Mouse (Mus musculus) G1E (cell line): ENCODE data around the gene Tpp1. TPM values are rescaled to one million over a fixed set of nuclear protein-coding genes. Genes with fewer than 3 reads are reported as not detected.
"Not testable (repeated sequence)": the region's sequence is repeated elsewhere in the genome, so short reads cannot be mapped to it uniquely, and the experiment has no call there.

Experiments
- ATAC-seq: 2 replicates; pipeline ENCODE4 v1.8.0; 2016; ENCODE audit warnings: mild to moderate bottlenecking; ENCODE audit not compliant: insufficient number of reproducible peaks, poor library complexity, low FRiP score, severe bottlenecking; ENCODE audit errors: extremely low read depth
- DNase-seq: peaks from one replicate; pipeline ENCODE4 v3.0.0; 2012; ENCODE audit warnings: low spot score
- H3K27me3 ChIP-seq: 2 replicates; pipeline ENCODE4 v1.6.1; 2012; ENCODE audit warnings: mild to moderate bottlenecking, low read length, inconsistent platforms; ENCODE audit not compliant: insufficient read depth
- H3K36me3 ChIP-seq: replicated peaks from 2 replicates; pipeline ENCODE3; 2012; ENCODE audit warnings: mild to moderate bottlenecking, inconsistent platforms
- H3K4me1 ChIP-seq: 2 replicates; pipeline ENCODE4 v1.6.1; 2012; ENCODE audit warnings: low read depth, low read length, inconsistent platforms, mixed read lengths; ENCODE audit not compliant: insufficient read depth
- H3K4me3 ChIP-seq: 2 replicates; pipeline ENCODE4 v1.5.1; 2012; ENCODE audit warnings: low read depth, mild to moderate bottlenecking, inconsistent platforms, low read length, moderate library complexity, mixed read lengths
- H3K9me3 ChIP-seq: replicated peaks from 2 replicates; pipeline ENCODE4 v1.6.1; 2012; ENCODE audit warnings: inconsistent platforms
- CTCF ChIP-seq: IDR thresholded peaks from 2 replicates; pipeline ENCODE4 v1.5.1; 2012; ENCODE audit warnings: low read depth, low read length, inconsistent platforms, mixed read lengths
- GATA1 ChIP-seq: IDR thresholded peaks from 2 replicates; pipeline ENCODE4 v1.6.1; 2012; ENCODE audit warnings: borderline replicate concordance, low read length, inconsistent platforms, mixed read lengths
- GATA2 ChIP-seq: IDR thresholded peaks from 2 replicates; pipeline ENCODE4 v1.6.1; 2012; ENCODE audit warnings: low read depth, low read length, inconsistent platforms, borderline replicate concordance
- POLR2AphosphoS5 ChIP-seq: IDR thresholded peaks from 2 replicates; pipeline ENCODE4 v1.6.1; 2012; ENCODE audit warnings: low read depth, low read length, inconsistent platforms; ENCODE audit not compliant: insufficient replicate concordance
- TAL1 ChIP-seq: conservative IDR thresholded peaks from 2 replicates; pipeline ENCODE4 v1.6.1; 2012; ENCODE audit warnings: low read depth, low read length, inconsistent platforms, mixed read lengths
- polyA plus RNA-seq: library from polyadenylated mRNA; stranded (reverse); fragments of >175 nt; gene quantifications from 2 replicates; pipeline ENCODE4 v1.2.3, GENCODE M21; 2012
- total RNA-seq, 2 experiments: library from RNA; stranded (forward) in 1 of 2; stranded (reverse) in 1 of 2; fragments of 200-1000 nt in 1 of 2; fragments of >200 nt in 1 of 2; fragmentation: Nextera tagmentation in 1 of 2; gene quantifications; 2 replicates each; pipeline ENCODE4 v1.2.3; 2014 to 2017

Gene Tpp1
- total and polyA plus RNA-seq, 3 experiments = 48.8 to 157 (median 72.9) TPM

DNA sequence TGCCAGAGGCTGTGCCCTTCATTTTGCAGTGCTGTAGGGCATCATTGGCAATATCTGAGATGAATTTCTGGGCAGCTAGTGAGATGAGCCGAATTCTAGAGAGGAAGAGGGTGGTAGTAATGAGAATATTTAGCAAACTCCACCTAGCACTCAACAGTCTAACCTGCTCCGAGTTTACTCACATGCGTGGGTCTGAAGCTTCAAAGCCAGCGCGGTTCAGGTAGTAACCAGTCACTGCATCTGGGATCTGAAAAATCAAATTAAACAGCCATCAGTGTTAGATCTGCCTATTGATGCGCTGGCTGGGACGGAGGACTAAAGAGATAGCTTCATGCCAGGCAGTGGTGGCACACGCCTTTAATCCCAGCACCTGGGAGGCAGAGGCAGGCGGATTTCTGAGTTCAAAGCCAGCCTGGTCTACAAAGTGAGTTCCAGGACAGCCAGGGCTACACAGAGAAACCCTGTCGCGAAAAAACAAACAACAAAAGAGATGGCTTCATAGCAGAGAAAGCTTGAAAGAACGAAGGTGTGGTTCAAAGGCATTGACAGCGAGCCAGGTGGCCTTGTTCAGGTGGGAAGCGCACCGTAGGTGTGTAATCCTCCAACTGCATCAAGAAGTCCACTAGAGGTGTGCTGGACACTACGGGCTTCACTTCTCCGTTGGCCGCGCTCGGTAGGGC lies 8.6 kb downstream of the Tpp1 start:
- H3K4me3 ChIP-seq = peak overlapping the region; percentile 98
- not testable (repeated sequence) for ATAC-seq, DNase-seq, H3K9me3 ChIP-seq, H3K27me3 ChIP-seq
- peaks cover 77% of the 10 kb centered on the region for H3K36me3 ChIP-seq
- H3K4me1 ChIP-seq = peaks cover 62% of the 10 kb centered on the region
- TF ChIP-seq POLR2AphosphoS5 = 0 out of 2 replicates have a peak, but pooled peaks have one; percentile 65

- not testable (repeated sequence) for H3K27me3 ChIP-seq, DNase-seq, ATAC-seq, H3K9me3 ChIP-seq
- Histone ChIP-seq H3K36me3 (peaks cover 70% of the 10 kb centered on the region), H3K4me1 (peaks cover 69% of the 10 kb centered on the region), H3K4me3 (peak overlapping the region; percentile 98; the same call in 1 of the 2 replicates)
Observed at GRCm38 (mm10) chr7:105742539-105743215, 9.4 kb downstream of the Tpp1 start.

DNA sequence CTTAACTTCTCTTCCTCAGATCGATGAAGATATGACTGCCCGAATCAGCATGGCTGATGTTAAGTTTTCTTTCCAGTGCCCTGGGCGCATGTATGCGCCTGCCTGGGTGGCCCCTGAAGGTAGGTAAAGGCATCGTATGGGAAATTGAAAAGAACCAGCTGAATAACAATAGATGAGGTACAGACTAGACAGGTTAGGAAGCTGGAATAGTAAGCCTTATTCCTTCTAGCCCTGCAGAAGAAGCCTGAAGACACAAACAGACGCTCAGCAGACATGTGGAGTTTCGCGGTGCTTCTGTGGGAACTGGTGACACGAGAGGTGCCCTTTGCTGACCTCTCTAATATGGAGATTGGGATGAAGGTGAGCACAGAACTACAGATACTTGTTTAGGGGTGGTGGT lies 10.1 kb downstream of the Tpp1 start:
- H3K36me3 ChIP-seq = peaks cover 63% of the 10 kb centered on the region

DNA sequence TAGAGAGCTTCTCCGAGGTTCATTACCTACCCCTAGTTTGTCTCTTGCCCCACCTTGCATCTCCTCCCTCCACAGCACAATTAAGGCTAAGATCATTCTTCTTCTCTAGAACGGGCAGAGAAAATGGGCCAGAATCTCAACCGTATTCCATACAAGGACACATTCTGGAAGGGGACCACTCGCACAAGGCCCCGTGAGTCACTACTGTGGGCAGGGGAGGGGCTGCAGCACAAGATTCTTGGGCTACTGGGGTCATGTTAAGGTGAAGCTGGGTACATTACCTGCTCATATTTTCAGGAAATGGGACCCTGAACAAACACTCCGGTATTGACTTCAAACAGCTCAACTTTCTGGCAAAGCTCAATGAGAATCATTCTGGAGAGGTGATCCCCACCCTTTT lies 11.2 kb downstream of the Tpp1 start:
- ATAC-seq (no peak), DNase-seq (no peak)
- TF ChIP-seq GATA1 = no peak
- H3K4me1 ChIP-seq = peaks cover 76% of the 10 kb centered on the region
- peaks cover 52% of the 10 kb centered on the region for H3K36me3 ChIP-seq
- H3K9me3 ChIP-seq = no peaks in the 10 kb centered on the region
- no peak overlapping the region for H3K4me3 ChIP-seq
- H3K27me3 ChIP-seq = no peaks in the 10 kb centered on the region

More for the DNA sequence above, 10.1 kb downstream of the Tpp1 start:
- Histone ChIP-seq H3K9me3 (no peaks in the 10 kb centered on the region), H3K4me1 (peaks cover 75% of the 10 kb centered on the region), H3K4me3 (no peak overlapping the region), H3K27me3 (no peaks in the 10 kb centered on the region)
- no peak for DNase-seq
- TF ChIP-seq POLR2AphosphoS5 (no peak), TAL1 (no peak), GATA1 (no peak), GATA2 (no peak), CTCF (no peak)
- no peak for ATAC-seq

GRCm38 (mm10) chr7:105740089-105740795 lies 11.8 kb downstream of the Tpp1 start:
- TF ChIP-seq GATA2 = no peak
- peak; percentile 86 for TF ChIP-seq POLR2AphosphoS5
- no peak for TF ChIP-seq TAL1
- peaks cover 79% of the 10 kb centered on the region for H3K4me1 ChIP-seq
- ATAC-seq (no peak), DNase-seq (no peak)
- H3K9me3 ChIP-seq = no peaks in the 10 kb centered on the region
- no peaks in the 10 kb centered on the region for H3K27me3 ChIP-seq
- peaks cover 51% of the 10 kb centered on the region for H3K36me3 ChIP-seq
- no peak overlapping the region for H3K4me3 ChIP-seq

DNA sequence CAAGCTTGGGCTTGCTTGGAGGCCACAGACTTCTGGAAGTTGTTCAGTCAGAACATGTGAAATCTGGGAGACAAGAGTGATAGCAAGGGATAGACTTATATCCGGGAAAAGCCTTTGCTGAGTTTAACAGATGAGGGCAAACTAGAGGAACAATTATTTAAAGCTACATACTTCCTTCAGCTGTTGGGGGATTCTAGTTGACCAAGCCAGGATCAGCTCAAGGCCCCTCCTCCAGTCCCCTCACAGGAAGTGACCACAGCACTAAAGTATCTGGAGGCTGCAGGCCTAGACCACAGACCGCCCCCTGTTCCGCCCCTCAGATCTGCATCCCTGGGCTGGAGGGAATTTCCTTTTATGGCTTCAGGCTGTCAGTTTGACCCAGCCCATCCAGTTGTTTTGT lies 13.1 kb downstream of the Tpp1 start:
- Histone ChIP-seq H3K4me1 (peaks cover 82% of the 10 kb centered on the region), H3K36me3 (peaks cover 61% of the 10 kb centered on the region), H3K9me3 (no peaks in the 10 kb centered on the region), H3K4me3 (peak overlapping the region; percentile 44; the same call in 1 of the 2 replicates), H3K27me3 (no peaks in the 10 kb centered on the region)
- TF ChIP-seq CTCF (no peak), GATA1 (no peak), POLR2AphosphoS5 (no peak)
- DNase-seq (peak; percentile 63), ATAC-seq (no peak)
